Mouse (Mus musculus) thymus, adult 2 months (tissue): ENCODE measurements around the gene Kcnh1.

Source experiments
- CTCF ChIP-seq: fragments of 200-500 bp; IDR thresholded peaks from 2 replicates; pipeline ENCODE4 v1.5.1; 2012; ENCODE audit warnings: mild to moderate bottlenecking, control low read depth, low read length, moderate library complexity, borderline replicate concordance; ENCODE audit not compliant: control insufficient read depth, poor library complexity, insufficient read depth; ENCODE audit errors: extremely low read depth
- POLR2A ChIP-seq: fragments of 200-500 bp; IDR thresholded peaks from 2 replicates; pipeline ENCODE4 v1.6.1; 2012; ENCODE audit warnings: mild to moderate bottlenecking, low read length, control low read depth, moderate library complexity; ENCODE audit not compliant: control insufficient read depth, poor library complexity, insufficient read depth; ENCODE audit errors: extremely low read depth

DNA sequence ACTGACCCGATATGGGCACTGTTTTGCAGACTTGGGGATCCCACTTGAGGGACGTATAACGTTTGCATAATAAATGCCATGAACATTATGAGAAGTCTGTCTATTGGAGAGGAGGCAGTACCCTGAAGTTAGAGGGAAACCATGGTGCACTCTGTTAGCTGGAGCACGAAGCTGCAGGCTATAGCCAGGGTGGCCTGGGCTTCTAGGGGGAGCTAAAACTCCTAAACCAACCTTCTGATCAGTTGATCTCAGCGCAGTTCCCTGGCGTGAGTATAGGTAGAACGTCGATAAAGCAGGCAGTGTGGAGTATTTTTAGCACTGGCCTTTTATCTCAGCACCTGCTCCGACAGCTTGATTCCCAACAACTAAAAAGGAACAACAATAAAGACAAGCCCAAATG lies 2.1 kb downstream of the Kcnh1 start:
- TF ChIP-seq POLR2A (no peak), CTCF (no peak)
